Mouse (Mus musculus): ENCODE data around the gene Adck2.
A peak's percentile ranks its signal among the peaks of the same experiment; 100 is the strongest.

The Adck2 gene

DNA sequence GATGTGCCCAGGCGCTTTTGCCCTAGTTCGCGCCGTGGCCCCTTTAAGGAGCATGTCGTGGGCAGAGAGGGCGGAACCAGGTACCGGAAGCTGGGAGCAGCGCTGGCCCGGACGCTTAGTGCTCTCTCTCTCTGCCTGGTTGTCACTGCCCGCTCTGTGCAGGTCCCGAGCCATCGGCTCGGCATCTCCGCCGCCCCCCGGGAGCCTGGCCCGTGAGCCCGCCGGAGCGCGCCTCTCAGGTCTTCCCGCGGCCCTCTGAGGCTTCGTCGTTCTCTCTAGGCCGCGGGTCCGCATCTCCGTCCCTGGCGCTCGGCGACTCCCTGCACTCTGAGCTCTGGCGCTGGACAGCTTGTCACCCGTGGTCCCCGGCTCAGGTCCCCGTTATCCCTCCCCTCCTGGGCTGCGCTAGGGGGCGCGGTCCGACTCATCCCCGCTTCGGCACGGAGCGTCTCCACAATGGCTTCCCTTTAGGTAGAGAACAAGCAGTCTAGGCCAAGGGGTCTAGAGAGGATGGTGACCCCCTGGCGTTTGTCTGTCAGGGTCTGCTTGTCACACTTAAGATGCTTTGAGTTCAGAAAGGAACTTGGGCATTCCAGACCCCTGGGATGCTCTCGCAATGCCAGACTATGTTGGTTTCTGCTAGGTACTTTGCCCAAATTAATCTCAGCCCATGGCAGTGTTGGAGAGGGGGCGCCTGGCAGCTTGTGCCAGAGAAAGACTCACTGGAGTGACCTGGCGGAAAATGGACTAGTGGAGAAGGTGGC lies at the start of gene Adck2:
Gene Adck2 (plus strand): TSS at position 83 of the 764 bp plus-strand sequence.
- peak; percentile 70 to 71 for DNase-seq (ENCODE audit: low spot score in 2 of 2)

DNA sequence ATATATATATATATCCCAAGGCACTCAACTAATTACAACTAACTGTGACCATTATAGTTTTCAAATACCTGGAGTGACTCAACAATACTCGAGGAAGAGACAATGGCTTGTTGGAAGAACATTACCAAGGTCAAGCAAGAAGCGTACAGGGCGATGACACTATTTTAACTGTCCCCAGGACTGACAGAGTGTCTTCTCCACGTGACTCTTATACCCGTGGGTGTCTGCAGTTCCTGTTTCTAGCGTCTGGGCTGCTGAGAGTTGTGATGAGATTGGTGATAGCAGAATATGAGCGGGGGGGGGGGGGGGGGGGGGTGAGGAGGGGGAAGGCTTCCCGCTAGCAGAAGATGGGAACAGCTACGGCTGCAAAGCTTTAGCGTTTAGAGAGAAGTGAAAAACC lies 46.9 kb upstream of the Adck2 start:
- DNase-seq (ENCODE audit: low spot score in 2 of 2), result no peak

DNA sequence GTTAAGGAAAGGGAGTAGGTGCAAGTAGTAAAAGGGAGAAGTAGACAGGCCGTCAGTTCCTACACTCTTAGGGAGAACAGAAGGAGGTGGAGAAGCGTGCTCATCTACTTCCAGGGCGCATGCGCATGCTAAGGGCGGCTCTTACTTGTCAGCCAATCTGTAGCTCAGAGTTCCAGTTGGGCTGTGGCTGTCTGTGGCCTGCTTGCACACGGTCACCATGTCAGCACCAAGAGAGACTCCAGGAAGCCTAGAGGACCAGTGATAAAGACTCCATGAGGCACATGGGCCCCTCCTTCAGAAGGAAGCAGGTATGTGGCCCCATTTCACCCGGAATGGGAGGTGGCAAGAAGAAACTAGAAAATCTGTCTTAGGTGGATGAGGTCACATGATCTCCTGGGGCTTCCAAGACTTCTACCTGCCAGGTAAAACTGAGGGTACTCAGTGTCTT lies 46.3 kb upstream of the Adck2 start:
- no peak for DNase-seq (ENCODE audit: low spot score in 2 of 2)

DNA sequence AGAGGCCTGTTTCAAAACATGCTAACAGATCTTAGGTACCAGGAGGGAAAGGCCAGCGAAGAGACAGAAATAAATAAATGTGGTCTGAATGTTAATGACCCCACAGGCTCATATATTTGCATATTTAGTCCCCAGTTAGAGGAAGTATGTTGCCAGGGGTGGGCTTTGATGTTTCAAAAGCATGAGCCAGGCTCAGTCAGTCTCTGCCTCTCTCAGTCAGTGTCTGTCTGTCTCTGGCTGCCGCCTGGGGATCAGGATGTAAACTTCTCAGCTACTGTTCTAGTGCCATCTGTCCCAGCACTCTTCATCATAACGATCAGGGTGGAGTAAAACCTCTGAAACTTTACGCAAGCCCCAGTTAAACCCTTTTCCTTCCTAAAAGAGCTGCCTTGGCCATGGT lies 45.9 kb upstream of the Adck2 start:
- no peak for DNase-seq (ENCODE audit: low spot score in 2 of 2)

DNA sequence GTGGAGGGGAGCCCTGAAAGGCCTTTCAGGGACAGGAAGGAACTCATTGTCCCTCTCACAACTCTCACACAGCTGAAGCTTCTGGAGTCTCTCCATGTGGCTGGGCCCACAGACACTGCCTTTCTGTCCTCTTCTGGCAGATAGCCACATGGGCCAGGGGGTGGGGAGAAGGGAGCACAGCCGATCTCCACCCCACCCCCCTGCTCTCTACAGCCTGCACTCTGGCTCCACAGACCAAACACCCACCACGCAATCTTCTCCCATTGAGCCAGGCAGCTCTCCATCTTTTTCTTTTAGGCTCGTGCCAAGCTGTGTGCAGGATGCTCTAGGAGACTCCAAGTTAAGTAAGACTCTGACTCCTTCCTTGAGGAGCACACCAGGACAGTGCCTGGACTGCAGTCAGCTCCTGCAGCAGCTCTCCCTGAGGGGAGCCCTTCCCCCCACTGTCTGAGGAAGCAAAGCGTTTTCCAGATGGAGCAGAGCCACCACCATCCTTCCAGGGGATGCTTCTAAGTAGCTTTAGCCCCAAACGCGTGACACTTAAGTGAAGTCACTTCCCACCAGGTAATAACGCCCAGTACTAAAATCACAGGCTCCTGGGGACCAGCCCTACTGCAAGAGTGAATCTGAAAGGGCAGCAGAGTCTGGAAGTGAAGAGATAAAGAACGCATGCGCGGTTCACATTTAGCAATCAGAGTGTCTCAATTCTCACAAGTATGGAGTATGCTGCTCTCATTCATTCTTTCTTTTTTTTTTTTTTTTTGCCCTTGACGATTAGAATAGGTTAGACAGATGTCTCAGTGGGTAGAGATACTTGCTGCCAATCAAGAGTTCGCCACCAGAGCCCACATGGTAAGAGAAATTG lies 44.8 kb upstream of the Adck2 start:
- DNase-seq (ENCODE audit: low spot score in 2 of 2), result peak; percentile 65 to 66

DNA sequence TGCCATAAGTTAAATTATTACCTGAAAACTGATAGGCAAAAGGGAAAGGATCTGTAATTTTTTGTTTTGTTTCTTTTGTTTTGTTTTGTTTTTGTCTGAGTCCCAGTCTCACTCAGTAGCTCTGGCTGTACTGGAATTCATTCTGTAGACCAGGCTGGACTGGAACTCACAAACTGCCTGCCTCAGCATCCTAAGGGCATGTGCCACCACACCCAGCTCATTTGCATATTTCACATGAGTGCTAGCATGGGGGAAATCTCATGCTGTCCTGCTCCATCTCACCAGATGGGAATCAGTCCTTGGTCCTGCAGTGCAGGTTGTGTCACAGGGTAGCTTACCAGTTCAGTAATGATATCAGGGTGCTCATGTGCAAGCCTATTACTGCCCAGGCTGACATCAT lies 38.7 kb upstream of the Adck2 start:
- no peak for DNase-seq (ENCODE audit: low spot score in 2 of 2)

DNA sequence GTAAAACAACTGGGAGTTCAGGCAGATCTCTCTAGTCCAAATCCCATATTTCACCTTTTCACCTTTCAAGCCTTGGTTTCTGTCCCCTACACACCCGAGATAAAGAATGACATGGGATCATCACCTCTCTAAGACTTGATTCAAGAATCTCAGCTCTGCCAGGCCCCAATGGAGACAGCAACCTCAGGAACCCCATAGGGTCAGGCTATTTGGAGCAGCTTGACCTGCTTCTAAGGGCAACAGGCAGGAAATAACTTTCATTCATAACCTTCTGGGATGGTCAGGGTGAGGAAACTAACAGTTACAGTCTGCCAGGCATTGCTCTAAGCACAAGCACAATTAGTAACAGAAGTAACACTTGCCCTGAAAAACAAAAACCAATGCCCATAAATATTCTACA lies 37.1 kb upstream of the Adck2 start:
- DNase-seq (ENCODE audit: low spot score in 2 of 2), result no peak

DNA sequence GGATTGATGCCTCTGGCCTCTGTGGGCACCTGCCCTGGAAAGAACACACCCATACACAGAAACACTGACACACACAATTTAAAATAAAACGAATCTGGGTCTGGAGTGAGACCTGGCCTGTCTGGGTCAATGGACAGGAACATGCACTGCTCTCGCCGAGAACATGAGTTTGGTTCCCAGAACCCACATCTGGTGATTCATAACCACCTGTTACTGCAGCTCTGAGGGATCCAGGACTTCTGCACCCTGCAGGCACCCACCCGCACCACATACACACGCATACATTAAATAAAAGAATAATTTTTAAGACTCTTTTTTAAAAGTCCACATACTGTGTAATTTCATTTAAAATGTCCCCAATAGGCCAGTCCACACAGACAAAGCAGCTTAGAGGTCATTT lies 36.4 kb upstream of the Adck2 start:
- DNase-seq (ENCODE audit: low spot score in 2 of 2), result no peak

DNA sequence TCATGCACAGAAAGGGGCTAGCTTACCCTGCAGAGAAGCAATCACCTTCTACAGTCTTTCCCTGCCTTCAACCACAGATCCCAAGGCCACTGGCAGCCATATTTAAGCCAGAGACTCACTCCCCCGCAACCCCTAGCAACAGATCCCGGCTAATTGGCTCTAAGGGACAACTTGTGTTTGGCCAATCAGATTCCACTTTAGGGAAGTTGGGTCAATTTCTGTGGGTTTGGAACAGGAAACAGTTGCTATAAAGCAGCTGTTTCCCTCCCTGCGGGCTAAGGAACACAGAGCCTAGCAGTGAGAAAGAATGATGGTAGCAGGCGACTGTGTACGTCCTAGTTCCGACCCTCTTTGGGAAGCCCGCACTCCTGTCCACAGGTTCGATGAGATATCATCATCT lies 35.4 kb upstream of the Adck2 start:
- no peak for DNase-seq (ENCODE audit: low spot score in 2 of 2)

DNA sequence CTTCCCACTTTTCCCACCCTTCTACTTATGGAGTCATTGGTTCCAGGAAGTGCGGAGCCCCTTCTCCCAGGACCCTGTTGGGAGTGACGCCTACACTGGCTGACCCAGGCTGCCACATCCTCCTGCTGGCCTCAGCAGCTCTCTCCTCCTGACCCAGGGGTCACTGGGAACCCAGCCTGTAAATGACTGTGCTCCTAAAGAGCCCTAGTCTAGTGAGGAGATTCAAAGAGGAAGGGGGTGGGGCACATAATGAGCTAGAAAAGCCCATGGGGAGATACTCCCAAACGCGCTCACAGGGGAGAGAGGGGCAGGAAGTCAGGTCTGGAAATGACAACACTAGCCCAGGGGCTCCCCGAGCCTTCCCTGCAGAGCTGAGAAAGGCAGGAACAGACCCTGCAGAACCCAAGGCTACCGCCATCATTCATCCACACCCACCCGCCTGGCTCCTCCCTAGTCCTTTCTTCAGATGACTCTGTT lies 34.0 kb upstream of the Adck2 start:
- no peak for DNase-seq (ENCODE audit: low spot score in 2 of 2)

DNA sequence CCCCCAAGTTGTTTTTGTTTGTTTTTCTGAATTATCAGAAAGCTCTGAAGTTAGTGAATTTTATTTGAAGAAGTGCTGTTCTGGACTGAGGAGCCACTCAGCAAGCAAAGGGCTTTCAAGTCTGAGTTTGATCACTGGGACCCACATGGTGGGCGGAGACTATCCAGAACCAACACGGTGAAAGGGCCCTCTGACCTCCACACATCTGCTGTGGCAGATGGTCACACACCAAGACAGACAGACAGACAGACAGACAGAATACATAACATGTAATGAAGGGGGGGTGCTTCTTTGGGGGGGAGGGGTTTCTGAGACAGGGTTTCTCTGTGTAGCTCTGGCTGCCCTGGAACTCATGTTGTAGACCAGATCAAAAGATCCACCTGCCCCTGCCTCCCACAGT lies 33.1 kb upstream of the Adck2 start:
- no peak for DNase-seq (ENCODE audit: low spot score in 2 of 2)

DNA sequence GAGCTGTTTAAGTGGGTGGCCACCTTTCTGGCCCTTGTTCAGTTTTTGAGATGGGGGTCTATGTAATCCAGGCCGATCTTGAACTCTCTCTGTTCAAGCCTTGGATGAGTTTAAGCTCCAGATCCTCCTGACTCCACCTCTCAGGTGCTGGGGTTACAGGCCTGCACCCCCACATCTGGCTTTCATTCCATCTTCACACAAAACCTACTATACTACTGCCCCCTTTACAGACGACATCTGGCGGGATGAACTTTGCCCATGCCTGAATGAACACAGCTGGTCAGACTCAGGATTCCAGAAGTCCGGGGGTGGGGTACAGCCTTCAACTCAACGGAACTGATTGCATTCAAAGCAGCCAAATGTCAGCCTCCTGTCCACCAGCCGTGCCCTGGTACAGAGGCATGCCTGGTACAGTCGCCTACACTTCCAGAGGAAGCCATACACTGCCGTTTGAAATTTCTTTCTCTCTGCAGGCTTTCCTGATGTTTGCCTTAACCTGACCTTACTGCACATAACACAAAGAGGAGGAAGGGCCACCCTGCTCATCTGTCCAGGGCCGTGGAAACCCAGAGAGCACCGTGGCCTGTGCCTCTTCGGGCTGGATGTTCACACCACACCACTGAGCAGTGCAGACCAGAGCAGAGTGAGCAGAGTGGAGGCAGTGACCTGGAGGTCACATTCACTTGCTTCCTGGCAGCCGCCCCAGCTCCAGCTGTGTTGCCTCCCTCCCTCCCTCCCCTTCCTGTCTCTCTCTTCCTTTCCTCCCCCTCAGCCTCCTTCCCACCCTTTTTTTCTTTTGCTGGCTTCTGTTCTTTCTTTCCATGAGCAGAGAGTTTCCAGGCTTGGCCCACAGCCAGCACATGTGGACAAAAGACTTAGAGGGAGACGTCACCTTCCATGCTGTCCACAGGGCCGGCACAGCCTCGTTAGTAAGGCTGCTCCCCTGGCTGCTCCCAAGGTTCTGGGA lies 30.8 kb upstream of the Adck2 start:
- no peak for DNase-seq (ENCODE audit: low spot score in 2 of 2)

DNA sequence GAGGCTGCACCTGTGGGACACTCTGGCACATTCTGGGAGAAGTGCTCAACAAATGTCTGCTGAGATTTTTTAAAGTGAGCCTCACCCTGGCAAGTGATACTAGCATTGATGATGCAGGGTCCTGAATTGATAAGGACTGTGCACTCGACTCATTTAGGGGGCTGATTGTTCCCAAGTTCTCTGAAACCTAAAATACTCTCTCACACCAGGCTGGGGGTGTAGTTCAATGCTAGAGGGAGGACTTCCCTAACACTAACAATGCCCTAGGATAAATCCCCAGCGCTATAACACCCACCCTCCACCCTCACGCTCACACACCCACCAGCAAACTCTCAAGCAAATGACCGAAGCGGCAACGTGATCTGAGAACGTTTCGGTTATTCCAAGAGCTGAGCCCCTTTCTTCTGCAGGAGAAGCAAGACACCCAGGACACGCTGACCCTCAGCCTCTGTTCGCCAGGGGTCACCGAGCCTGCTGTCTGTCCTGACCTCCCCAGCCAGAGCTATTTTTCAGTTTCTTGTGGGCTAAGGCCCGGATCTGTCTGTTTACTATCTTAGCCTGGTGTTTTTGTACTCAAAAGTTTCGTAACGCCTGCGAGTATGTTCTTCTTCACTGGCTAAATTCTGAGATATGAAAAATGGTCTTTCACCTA lies 29.8 kb upstream of the Adck2 start:
- no peak for DNase-seq (ENCODE audit: low spot score in 2 of 2)

DNA sequence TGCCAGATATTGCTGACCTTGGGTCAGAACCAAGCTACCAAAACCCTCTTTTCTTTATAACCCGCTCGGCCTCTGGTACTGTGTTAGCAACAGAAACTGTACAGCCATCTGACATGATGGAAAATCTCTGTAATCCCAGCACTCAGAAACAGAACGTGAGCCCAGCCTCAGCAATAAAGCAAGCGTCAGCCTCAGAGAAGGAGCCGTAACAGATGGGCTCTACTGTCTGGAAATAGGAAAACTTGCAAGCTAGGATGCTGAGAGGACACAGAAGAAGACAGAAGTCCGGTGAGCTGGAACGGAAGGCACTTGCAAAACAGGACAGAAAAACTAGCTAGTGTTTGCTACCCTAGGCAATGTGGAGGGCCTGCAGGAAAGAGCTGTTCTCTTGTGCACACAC lies 28.2 kb upstream of the Adck2 start:
- no peak for DNase-seq (ENCODE audit: low spot score in 2 of 2)

DNA sequence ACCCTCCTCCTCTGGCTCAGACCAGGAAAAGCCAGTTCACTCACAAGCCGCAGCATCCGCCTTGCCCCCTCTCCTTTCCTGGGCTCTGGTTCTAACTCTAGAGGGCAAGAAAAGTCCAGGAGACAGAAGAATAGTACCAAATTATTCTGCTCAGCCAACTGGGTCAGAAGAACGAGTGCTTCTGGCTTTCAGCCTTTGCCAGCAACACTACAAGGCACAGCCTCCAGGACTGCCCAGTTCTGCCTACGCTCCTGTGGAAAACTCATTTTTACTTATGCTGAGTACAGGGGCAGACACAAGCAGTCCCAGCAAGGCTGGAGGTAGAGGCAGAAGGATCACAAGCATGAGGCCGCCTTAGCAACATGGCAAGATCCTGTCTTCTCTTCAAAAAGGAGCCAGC lies 25.6 kb upstream of the Adck2 start:
- DNase-seq (ENCODE audit: low spot score in 2 of 2), result no peak

DNA sequence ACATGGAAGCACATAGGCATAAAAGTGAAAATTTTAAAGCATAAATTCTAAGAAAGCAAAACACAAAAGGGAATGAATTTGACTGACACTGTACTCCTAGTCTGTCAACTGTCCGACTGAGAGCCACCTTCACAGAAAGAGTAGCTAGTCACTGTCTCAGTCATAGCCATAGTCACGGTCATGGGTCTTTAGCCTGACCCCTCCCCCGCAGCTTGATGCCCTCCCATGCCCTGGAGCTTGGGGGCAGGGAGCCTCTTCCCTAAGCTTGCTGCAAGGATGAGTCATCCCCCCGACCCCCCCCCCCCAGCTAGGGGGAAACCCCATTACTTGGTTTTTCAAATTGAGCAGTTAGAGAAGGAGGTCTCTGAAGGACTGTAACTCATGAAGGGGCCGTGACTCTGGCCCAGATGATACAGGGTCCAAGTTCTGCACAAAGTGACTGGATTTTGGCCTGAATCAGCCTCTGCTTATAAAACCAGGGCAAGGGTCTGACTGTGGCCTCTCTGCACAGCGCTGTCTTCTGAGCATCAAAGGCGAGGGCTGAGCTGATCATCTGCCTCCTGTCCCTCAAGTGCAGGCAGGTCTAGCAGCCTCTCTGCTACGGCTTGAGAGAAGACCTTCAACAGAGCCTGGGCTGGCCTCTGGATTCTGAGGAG lies 21.6 kb upstream of the Adck2 start:
- DNase-seq (ENCODE audit: low spot score in 2 of 2), result no peak

DNA sequence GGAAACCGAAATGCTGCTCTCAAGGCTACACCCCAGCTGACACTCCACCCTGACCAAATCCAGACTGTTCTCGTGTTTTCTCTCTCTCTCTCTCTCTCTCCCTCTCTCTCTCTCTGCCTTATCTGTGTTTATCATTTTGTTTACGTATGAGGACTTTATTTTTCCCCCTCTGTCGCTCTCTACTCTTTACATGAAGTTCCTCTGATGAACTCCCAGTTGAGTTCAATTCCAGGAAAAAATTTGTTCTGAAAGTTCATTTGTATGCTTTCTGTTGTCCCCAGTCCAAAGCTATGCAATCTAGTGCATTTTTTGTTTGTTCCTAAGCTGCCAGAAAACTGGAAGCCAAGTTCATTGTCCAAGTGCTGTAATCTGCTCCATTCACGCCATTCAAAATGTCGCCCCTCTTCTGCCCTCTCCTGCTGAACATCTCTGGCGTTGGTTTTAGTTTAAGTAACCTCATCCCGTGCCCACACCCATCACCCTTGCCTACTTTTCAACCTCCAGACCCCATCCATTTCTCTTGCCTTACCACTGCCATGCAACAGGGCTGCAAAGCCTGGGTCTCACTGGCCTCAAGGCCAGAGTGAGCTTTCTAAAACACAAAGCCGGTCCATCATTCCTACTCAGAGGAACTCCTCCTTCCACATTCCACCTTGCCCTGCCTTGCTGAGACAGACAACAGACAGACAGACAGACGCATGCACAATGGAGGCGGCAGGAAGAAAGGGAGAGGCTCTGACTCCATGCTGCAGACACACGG lies 18.6 kb upstream of the Adck2 start:
- no peak for DNase-seq (ENCODE audit: low spot score in 2 of 2)

DNA sequence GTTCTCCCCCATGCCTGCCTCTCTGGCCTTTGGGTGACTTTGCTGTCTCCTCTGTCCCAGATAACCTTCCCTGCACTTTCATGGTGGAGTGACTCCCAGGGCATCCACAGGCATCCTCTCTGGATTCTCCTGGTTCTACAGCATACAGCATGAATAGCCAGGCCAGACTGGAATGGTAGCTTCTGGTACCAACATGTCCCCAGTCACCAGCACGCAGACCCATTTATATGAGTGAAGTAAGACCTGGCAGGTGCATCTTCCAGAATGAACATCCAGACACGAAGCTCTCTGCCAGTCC lies 18.1 kb upstream of the Adck2 start:
- DNase-seq (ENCODE audit: low spot score in 2 of 2), result no peak

DNA sequence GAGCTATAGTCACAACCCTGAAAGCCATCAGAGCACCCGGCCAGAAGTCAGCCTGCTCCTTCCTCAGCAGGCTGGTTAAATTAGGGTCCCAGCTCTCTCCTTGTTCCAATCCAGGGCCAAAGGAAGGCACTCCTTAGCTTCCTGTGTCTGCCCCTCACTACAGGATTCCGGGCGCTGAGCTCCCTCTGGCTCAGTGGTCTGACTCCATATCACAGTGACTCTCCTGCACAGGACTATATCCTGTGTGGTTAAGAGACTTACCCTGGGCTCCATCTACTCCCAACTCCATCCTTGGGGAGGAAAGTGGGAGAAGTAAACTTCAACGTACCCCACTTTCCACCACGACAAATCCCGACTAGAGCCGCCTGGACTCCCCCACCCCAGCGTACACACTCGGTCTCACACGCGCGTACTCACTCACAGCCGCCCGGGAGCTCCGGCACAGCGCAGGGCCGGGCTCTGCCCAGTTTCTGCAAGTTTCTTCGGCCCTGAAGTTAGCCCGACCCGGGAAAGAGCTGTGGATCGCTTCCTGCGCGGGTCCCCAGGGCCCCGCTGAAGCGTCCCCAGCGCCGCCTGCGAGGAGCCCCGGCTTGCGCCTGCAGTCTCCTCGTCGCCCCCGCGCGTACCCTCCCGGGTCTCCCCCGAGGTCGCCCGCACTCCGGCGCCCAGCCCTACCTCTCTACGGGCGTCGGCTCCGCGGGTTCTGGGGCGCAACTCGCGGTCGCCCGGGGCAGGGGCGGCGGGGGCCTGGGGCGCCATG lies 16.6 kb upstream of the Adck2 start:
- DNase-seq (ENCODE audit: low spot score in 2 of 2), result no peak
